Mouse (Mus musculus): Measurements from ENCODE around the gene Lgr4. TPM values are rescaled to one million over a fixed set of nuclear protein-coding genes. Genes with fewer than 3 reads are reported as not detected.
A peak's percentile ranks its signal among the peaks of the same experiment; 100 is the strongest.
"Not testable (repeated sequence)": the region's sequence is repeated elsewhere in the genome, so short reads cannot be mapped to it uniquely, and the experiment has no call there.

Lgr4 gene
- 10 to 100 TPM; 24.2 to 33.3 (median 29.2) TPM for total RNA-seq (2022)

- DNase-seq (ENCODE audit: low spot score in 2 of 2): peak; percentile 93 to 95
Measured at GRCm38 (mm10) chr2:109917496-109918413, at the start of gene Lgr4. Gene Lgr4, plus strand, starts transcription at chr2:109917647.

GRCm38 (mm10) chr2:109879429-109879828 lies 38.0 kb upstream of the Lgr4 start:
- not testable (repeated sequence) for DNase-seq (ENCODE audit: low spot score in 2 of 2)

DNA sequence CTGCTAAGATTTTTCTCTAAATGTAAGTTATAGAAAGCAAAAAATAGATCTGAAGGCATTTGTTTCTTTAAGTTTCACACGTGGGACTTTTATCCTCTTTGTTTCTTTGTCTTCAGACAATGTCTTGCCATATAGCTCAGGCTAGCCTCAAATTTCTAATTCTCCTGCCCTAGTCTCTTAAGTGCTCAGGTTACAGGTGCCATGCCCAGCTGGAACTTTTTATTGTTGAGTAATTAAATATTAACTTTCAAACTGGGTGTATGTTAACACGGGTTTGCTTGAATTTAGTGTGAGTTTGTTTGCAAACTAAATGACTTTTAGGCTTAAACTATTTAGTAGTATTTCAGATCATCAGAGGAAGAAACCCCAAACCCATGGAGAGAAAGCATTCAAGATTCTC lies 36.3 kb upstream of the Lgr4 start:
- DNase-seq (ENCODE audit: low spot score in 2 of 2): no peak

DNA sequence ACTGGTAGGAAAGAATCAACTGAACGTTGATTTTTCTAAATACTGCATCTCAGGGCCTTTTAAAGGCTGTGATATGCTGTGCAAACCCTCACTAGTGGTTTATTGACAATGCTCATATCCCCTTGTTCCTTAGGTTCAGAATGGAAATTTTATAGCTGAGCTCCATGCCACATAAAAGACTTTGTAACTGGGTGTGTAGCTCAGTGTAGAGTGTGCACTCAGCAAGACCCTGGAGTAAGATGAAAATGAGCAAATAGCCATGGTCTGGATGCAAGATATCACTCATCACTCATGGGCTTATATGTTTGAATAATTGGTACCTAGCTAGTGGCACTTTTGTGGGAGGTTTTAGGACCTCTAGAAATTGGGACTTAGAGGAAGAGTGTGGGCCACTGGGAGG lies 35.8 kb upstream of the Lgr4 start:
- DNase-seq (ENCODE audit: low spot score in 2 of 2): no peak

GRCm38 (mm10) chr2:109884106-109884505 lies 33.3 kb upstream of the Lgr4 start:
- DNase-seq (ENCODE audit: low spot score in 2 of 2): peak; percentile 53 to 61

DNA sequence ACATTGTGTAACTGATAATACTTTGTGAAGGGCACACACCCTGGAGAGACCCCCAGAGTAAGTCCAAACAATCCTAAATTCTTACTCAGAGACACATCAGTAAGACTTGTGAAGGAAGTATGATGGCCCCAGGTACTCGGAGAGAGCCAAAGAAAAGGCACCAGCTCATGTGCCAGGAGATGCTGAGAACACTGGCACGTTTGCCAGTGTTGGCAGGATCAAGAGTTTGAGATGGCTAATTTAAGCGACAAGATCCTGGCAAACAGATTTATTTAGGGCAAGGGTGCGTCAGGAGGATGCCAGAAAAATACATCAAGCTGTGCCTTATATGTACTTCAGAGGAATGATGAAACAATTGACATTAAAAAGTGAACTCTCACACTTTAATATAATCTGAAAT lies 32.9 kb upstream of the Lgr4 start:
- DNase-seq (ENCODE audit: low spot score in 2 of 2): no peak

- no peak for DNase-seq (ENCODE audit: low spot score in 2 of 2)
Measured at GRCm38 (mm10) chr2:109890068-109890467, 27.4 kb upstream of the Lgr4 start.

- peak; percentile 91 to 93 for DNase-seq (ENCODE audit: low spot score in 2 of 2)
Measured at GRCm38 (mm10) chr2:109890597-109890996, 26.9 kb upstream of the Lgr4 start, which contains the start of gene Lin7c. Gene Lin7c, plus strand, starts transcription at chr2:109890853.

- DNase-seq (ENCODE audit: low spot score in 2 of 2): peak in 1 of 2 experiments; percentile 35
Measured at GRCm38 (mm10) chr2:109891031-109891430, 26.4 kb upstream of the Lgr4 start.

DNA sequence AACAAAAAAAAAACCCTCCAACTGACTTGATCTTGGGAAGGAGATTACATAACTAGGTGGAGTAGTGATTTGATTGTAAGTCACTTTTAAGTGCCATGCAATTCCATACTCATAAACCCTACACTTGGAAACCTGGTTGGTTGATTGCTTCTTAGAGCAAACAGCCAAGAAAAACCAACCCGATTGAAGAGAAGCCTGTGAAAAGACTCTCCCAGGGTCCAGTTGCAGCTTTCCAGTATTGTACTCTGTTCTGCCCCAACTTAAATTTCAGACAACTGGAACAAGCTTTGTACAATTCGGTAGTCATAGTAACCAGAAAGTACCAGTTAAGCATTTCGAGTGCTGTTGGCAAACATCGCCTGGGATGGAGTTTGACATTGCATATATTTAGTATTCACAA lies 26.0 kb upstream of the Lgr4 start:
- no peak for DNase-seq (ENCODE audit: low spot score in 2 of 2)

DNA sequence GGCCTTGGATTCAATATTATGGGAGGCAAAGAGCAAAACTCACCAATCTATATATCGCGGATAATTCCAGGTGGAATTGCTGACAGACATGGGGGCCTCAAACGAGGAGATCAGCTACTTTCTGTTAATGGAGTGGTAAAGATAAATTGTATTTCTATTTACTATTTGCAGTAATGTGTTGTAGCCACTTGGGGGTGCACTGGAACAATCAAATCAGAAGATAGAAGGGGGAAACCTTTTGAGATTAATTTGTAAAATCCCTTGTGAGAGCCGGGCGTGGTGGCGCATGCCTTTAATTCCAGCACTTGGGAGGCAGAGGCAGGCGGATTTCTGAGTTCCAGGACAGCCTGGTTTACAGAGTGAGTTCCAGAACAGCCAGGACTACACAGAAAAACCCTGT lies 21.1 kb upstream of the Lgr4 start:
- DNase-seq (ENCODE audit: low spot score in 2 of 2): no peak

DNA sequence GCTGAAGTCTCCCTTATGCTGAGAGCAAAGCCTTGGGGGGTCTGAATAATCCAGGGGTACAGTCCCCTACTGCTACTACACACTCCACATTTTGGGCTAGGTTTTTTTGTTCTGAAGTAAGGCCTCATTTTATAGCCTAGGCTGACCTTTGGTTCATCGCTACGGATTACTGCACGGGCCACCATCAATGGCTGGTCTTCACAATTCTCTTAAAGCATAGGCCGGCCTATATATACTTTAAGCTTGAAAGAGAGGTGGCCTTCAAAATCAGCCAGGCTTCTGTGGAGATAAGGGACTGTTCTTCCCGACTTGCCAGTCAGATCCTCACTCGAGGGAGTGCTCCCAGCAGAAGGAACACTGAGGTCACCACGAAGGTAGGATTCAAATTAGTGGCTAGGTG lies 14.6 kb upstream of the Lgr4 start:
- no peak for DNase-seq (ENCODE audit: low spot score in 2 of 2)

GRCm38 (mm10) chr2:109904171-109904821 lies 13.2 kb upstream of the Lgr4 start:
- DNase-seq (ENCODE audit: low spot score in 2 of 2): peak; percentile 88 to 95

GRCm38 (mm10) chr2:109909122-109909521 lies 8.3 kb upstream of the Lgr4 start:
- no peak for DNase-seq (ENCODE audit: low spot score in 2 of 2)

DNA sequence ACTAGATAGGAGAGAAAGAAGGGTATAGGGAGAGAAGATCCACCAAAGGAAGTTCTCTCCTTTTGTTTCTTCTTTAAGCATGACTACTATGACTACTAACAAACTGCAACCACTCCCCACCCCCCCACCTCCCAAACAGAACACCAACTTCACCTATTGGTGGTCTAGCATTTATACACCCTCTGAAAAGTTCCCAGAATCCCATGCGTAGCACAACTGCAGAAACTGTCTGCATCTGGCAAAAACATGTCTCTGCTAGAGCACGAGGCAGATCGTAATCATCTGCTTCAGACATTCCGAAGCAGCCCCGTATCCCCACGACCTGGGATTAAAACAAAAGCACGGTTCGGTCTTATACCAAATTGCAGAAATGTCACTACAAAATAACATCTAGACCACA lies 5.2 kb upstream of the Lgr4 start:
- no peak for DNase-seq (ENCODE audit: low spot score in 2 of 2)

DNA sequence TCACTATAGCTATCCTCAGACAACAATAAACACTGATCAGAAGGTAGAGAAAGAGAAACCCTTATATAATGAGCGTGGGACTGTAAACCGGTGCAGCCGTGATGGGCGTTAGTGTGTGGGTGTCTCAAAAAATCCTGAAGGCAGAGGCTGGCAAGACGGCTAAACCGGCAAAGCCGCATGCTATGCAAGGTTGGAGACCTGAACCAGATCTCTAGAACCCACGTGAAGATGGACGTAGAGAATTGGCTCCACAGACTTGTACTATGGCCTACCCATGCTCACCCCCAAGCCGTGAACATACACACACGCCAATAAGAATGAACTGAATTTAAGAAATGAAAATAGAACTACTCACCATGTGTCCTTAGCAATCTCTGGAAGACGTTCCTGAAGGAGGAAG lies 4.7 kb upstream of the Lgr4 start:
- DNase-seq (ENCODE audit: low spot score in 2 of 2): no peak

DNA sequence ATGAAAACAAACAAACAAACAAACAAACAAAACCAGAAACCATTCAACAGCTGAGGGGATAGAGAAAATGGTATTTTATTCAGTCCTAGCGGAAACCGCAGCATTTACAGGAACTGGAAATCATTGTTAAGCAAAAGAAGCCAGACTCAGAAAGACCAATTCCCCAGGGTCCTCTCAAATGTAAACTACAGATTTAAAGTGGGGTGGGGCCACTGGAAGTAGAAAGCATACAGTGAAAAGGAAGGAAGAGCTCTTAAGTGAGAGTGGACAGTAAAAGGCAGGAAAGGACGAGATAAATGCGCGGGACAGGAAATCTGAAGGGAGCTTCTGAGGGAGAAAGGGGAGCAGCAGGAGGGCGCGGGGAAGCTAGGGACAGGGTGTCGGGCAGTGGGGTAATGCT lies 4.2 kb upstream of the Lgr4 start:
- DNase-seq (ENCODE audit: low spot score in 2 of 2): no peak

- DNase-seq (ENCODE audit: low spot score in 2 of 2): no peak
Measured at GRCm38 (mm10) chr2:109914601-109915000, 2.8 kb upstream of the Lgr4 start.

- no peak for DNase-seq (ENCODE audit: low spot score in 2 of 2)
Measured at GRCm38 (mm10) chr2:109916782-109917495, 508 bp upstream of the Lgr4 start.

- DNase-seq (ENCODE audit: low spot score in 2 of 2): no peak
Measured at GRCm38 (mm10) chr2:109918592-109919262, 1.3 kb downstream of the Lgr4 start.

DNA sequence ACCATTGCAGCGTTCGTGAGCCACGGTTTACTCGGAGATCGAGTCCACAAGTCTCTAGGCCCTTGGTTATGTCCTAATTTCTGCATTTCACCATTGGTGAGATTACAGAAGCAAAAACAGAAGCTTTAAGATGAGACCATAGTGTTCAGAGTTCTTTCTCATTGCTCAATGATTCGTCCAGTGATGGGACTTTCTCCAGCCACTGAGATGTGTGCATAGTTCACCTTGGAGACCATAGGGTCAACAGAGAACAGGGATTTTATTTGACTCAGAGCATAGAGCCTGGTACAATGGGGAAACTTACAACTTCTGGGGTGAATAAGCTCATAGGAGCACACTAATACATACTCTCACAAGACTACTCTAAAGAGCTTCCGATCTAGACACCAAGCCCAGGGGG lies 3.0 kb downstream of the Lgr4 start:
- DNase-seq (ENCODE audit: low spot score in 2 of 2): no peak
